Mouse (Mus musculus) small intestine, adult 2 months (tissue): ENCODE results near the gene Adcy10. TPM values are rescaled to one million over a fixed set of nuclear protein-coding genes. Genes with fewer than 3 reads are reported as not detected.

ENCODE experiments used
- H3K27ac ChIP-seq: fragments of 200-500 bp; 2 replicates; pipeline ENCODE4 v1.5.1; 2012; ENCODE audit warnings: low read depth, low read length, control low read depth, inconsistent platforms; ENCODE audit not compliant: insufficient read depth
- H3K27me3 ChIP-seq: fragments of 200-500 bp; 2 replicates; pipeline ENCODE4 v1.6.1; 2012; ENCODE audit warnings: mild to moderate bottlenecking, moderate library complexity, low read length, inconsistent platforms; ENCODE audit not compliant: control insufficient read depth, insufficient read depth
- H3K36me3 ChIP-seq: fragments of 200-500 bp; 2 replicates; pipeline ENCODE4 v1.6.1; 2012; ENCODE audit warnings: mild to moderate bottlenecking, low read length, control low read depth, inconsistent platforms; ENCODE audit not compliant: control insufficient read depth, insufficient read depth
- H3K4me1 ChIP-seq: fragments of 200-500 bp; 2 replicates; pipeline ENCODE4 v1.6.1; 2012; ENCODE audit warnings: low read length, inconsistent platforms, mixed read lengths; ENCODE audit not compliant: control insufficient read depth, insufficient read depth, insufficient read length
- H3K4me3 ChIP-seq: fragments of 200-500 bp; 2 replicates; pipeline ENCODE4 v1.5.1; 2012; ENCODE audit warnings: low read depth, mild to moderate bottlenecking, control low read depth, inconsistent platforms, low read length, moderate library complexity
- CTCF ChIP-seq: fragments of 200-500 bp; IDR thresholded peaks from 2 replicates; pipeline ENCODE4 v1.5.1; 2012; ENCODE audit warnings: low read depth, mild to moderate bottlenecking, control low read depth, inconsistent platforms, low read length, moderate library complexity, mixed read lengths; ENCODE audit not compliant: insufficient replicate concordance, insufficient read length; ENCODE audit errors: extremely low read depth
- POLR2A ChIP-seq: fragments of 200-500 bp; IDR thresholded peaks from 2 replicates; pipeline ENCODE4 v1.6.1; 2012; ENCODE audit warnings: low read depth, mild to moderate bottlenecking, control low read depth, inconsistent platforms, low read length, moderate library complexity
- WGBS: fragments of 180-500 bp; shearing (Covaris S2); methylation state at CpG from one replicate; pipeline ENCODE4 v1.1.7; 2018; 5-methylcytosine and 5-hydroxymethylcytosine counted together
- polyA plus RNA-seq: library from polyadenylated mRNA; depleted of rRNA; stranded (reverse); fragments of >200 nt; gene quantifications from 2 replicates; pipeline ENCODE4 v1.2.3, GENCODE M21; 2012

Gene Adcy10
- polyA plus RNA-seq, 1 experiment: not detected

GRCm38 (mm10) chr1:165589280-165590048 is 104.5 kb downstream of the Adcy10 start:
- Histone ChIP-seq H3K4me3 (no peak overlapping the region), H3K27ac (0 out of 2 replicates have a peak overlapping the region, but pooled peaks have one; percentile 30), H3K36me3 (peaks cover 4% of the 10 kb centered on the region; the same call in 1 of the 2 replicates), H3K27me3 (no peaks in the 10 kb centered on the region), H3K4me1 (no peaks in the 10 kb centered on the region; the same call in 1 of the 2 replicates)
- WGBS: 54% methylated on average over 10 of the region's 10 CpGs
- TF ChIP-seq CTCF: no peak
- TF ChIP-seq POLR2A: no peak

GRCm38 (mm10) chr1:165590760-165591159 is 105.8 kb downstream of the Adcy10 start:
- Histone ChIP-seq H3K4me1 (peaks cover 4% of the 10 kb centered on the region; the same call in 1 of the 2 replicates), H3K27ac (no peak overlapping the region), H3K27me3 (no peaks in the 10 kb centered on the region), H3K4me3 (no peak overlapping the region), H3K36me3 (peaks cover 4% of the 10 kb centered on the region; the same call in 1 of the 2 replicates)
- WGBS: 40% methylated on average over 8 of the region's 8 CpGs
- no peak for TF ChIP-seq CTCF
- TF ChIP-seq POLR2A: no peak

DNA sequence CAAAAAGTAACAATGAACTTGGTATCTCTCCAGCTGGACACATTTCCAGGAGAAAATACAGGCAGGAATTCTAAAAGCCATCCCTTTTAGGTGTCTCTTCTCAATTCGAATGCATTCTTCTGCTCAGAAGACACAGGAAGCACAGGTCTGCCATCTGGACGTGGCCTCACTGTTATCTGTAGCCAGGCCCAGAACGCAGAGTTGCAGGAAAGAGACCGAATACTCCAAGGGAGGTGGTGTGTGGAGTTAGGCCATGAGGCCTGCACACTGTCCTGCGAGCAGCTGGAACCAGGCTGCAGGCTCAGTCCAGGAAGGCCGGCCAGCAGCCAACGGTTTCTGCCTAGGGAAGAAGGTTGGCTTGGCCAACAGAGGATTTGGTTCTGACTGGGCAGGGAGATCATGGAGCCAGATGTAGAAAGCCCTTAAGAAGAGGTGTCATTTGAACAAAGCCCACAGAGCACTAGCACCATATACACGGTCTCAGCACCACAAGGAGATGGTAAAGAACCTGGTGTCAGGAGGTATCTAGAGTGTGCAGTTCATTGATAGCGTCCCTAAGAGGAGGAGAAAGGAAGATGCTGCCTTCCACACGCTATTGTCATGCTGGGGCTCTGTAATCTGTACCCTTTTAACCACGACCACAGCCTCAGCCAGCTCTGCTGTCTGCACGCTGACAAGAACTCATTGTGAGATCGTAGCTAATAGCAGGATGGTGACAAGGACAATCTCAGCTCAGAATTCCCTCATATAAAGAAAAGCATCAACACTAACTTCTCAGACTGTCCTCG is 107.5 kb downstream of the Adcy10 start:
- Histone ChIP-seq H3K36me3 (peaks cover 5% of the 10 kb centered on the region), H3K27me3 (no peaks in the 10 kb centered on the region), H3K27ac (no peak overlapping the region), H3K4me3 (no peak overlapping the region), H3K4me1 (peaks cover 4% of the 10 kb centered on the region; the same call in 1 of the 2 replicates)
- WGBS: 87% methylated on average over 14 of the region's 14 CpGs
- TF ChIP-seq POLR2A (no peak), CTCF (no peak)

DNA sequence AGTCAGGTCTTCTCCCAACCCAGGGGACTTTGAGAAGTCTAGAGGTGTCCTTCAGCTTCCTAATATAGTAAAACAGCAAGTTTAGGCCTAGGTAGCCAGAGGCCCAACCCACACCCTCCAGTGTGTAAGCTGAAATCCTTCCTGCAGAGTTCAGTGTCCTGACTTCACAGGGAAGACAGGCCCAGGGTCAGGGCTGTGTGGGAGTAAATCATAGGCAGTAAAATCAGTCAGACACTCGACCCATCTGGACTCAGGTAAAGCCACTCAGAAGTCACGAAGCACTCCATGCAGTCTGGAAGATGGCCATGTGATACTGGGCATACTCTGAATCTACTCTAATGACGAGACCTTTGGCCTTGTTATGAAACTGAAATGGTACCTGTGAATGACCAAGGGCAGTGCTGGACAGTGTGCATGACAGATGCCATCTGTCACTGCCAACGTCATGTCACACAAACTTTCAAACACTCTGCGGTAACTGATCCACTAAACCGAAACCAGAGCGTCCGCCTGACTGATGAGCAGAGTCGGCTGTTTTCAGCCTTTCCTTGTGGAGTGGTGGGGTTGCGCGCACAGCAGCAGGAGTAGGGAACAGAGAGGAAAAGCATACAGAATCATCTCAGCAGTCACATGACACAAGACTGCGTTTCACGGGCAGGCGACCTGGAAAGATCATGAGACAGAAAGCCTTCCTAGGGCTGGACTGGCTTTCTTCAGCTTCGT is 109.9 kb downstream of the Adcy10 start:
- H3K4me1 ChIP-seq: peaks cover 4% of the 10 kb centered on the region; the same call in 1 of the 2 replicates
- no peak overlapping the region for H3K4me3 ChIP-seq
- H3K36me3 ChIP-seq: peaks cover 9% of the 10 kb centered on the region
- H3K27ac ChIP-seq: peak overlapping the region; percentile 88
- TF ChIP-seq CTCF (no peak), POLR2A (no peak)
- WGBS: 71% methylated on average over 15 of the region's 15 CpGs
- H3K27me3 ChIP-seq: no peaks in the 10 kb centered on the region

GRCm38 (mm10) chr1:165601775-165602280 is 116.8 kb downstream of the Adcy10 start:
- H3K27me3 ChIP-seq: no peaks in the 10 kb centered on the region
- TF ChIP-seq POLR2A (no peak), CTCF (no peak)
- no peak overlapping the region for H3K27ac ChIP-seq
- H3K4me1 ChIP-seq: peaks cover 2% of the 10 kb centered on the region; the same call in 1 of the 2 replicates
- no peak overlapping the region for H3K4me3 ChIP-seq
- WGBS: 74% methylated on average over 10 of the region's 10 CpGs
- peaks cover 20% of the 10 kb centered on the region for H3K36me3 ChIP-seq

DNA sequence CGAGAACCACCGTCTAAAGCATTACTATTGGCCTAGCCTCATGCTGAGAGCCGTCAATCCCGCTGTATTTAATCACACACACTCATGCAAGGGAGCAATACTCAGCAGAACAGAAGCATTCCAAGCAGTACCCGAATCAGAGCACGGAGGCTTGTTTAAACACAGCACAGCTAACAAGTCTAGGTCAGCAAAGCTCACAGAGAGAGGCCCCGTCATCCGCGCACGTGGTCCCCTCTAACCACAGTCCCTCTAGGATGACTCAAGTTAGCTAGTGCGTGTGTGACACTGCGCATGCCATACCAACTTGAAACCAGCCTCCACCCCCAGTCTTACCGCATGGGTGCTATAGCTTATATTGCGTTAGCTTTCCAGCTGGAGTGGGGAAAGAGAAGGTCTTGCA is 118.2 kb downstream of the Adcy10 start:
- H3K4me1 ChIP-seq: peaks cover 3% of the 10 kb centered on the region; the same call in 1 of the 2 replicates
- H3K27ac ChIP-seq: no peak overlapping the region
- 86% methylated on average over 14 of the region's 14 CpGs for WGBS
- H3K27me3 ChIP-seq: no peaks in the 10 kb centered on the region
- peaks cover 20% of the 10 kb centered on the region for H3K36me3 ChIP-seq
- TF ChIP-seq CTCF (no peak), POLR2A (no peak)
- no peak overlapping the region for H3K4me3 ChIP-seq
